Comparison of ENCODE assay signal across 10 mouse cellular contexts in genomic region chr12:85175087-85175675, GRCm38 (mm10). TPM values are rescaled to one million over a fixed set of nuclear protein-coding genes. Genes with fewer than 3 reads are reported as not detected.
A peak's percentile ranks its signal among the peaks of the same experiment; 100 is the strongest.
DNase-seq lines count a peak whose midpoint lies in the region; ATAC-seq and TF ChIP-seq lines count a peak whose summit lies in the region.
"Had no signal": no experiment of that assay in that cellular context is flagged by ENCODE, and none has a peak within 500 bp of the region (broad histone marks: within the 10 kb centered on the region; RNA-seq: fewer than 3 reads in every experiment).

No protein-coding gene starts in this region.

- peak; percentile 93 for DNase-seq in heart, adult 11 months
- no peak for DNase-seq in heart, postnatal 4 days
- peak; percentile 89 for DNase-seq in MN1 (ENCODE audit: low spot score)
- peak; percentile 18 for DNase-seq in hindbrain, embryonic 10.5 days (ENCODE audit: low spot score)
- no peak for DNase-seq in left cerebral cortex, adult 2 months (ENCODE audit: extremely low spot score in 1 of 2, low spot score in 2 of 2)
- no peak for DNase-seq in layer of hippocampus, adult 2 months (ENCODE audit: low spot score in 2 of 2)
- DNase-seq: layer of hippocampus, postnatal 36 days had no signal

- peak overlapping the region; percentile 46 for H3K4me3 ChIP-seq in hindbrain, embryonic 10.5 days
- H3K4me3 ChIP-seq in midbrain, embryonic 12.5 days = peak overlapping the region; percentile 31
- no peak overlapping the region for H3K4me3 ChIP-seq in left cerebral cortex, adult 2 months
- no peak overlapping the region; the same call in 1 of the 2 replicates for H3K4me3 ChIP-seq in layer of hippocampus, adult 2 months
- H3K4me3 ChIP-seq: erythroblast, embryonic 14.5 days had no signal

- ATAC-seq in midbrain, embryonic 12.5 days (ENCODE audit: low FRiP score, low read depth) = no peak
- no peak for ATAC-seq in inflammation-experienced regulatory T-cells, adult 6 months

- H3K27me3 ChIP-seq in hindbrain, embryonic 10.5 days (ENCODE audit: insufficient read depth, poor library complexity, severe bottlenecking) = peaks cover 56% of the 10 kb centered on the region
- peaks cover 32% of the 10 kb centered on the region for H3K27me3 ChIP-seq in midbrain, embryonic 12.5 days

- H3K36me3 ChIP-seq in hindbrain, embryonic 10.5 days = no peaks in the 10 kb centered on the region
- no peaks in the 10 kb centered on the region for H3K36me3 ChIP-seq in midbrain, embryonic 12.5 days

- intact Hi-C loops in left cerebral cortex, adult 2 months (cut with DNase I) = no loop called here

- no peaks in the 10 kb centered on the region for H3K9me3 ChIP-seq in hindbrain, embryonic 10.5 days
- H3K9me3 ChIP-seq in midbrain, embryonic 12.5 days = no peaks in the 10 kb centered on the region

- H3K4me1 ChIP-seq in hindbrain, embryonic 10.5 days (replicated peaks) = peaks cover 46% of the 10 kb centered on the region
- peaks cover 28% of the 10 kb centered on the region for H3K4me1 ChIP-seq in midbrain, embryonic 12.5 days

- peak overlapping the region; percentile 52 for H3K4me2 ChIP-seq in midbrain, embryonic 12.5 days (replicated peaks)

- H3K9ac ChIP-seq in midbrain, embryonic 12.5 days (replicated peaks) = no peak overlapping the region

- 47% methylated on average over 16 of the region's 16 CpGs for WGBS in hindbrain, embryonic 10.5 days
- 39% methylated on average over 16 of the region's 16 CpGs for WGBS in midbrain, embryonic 12.5 days

- H3K27ac ChIP-seq in hindbrain, embryonic 10.5 days = peak overlapping the region; percentile 63
- H3K27ac ChIP-seq in midbrain, embryonic 12.5 days (replicated peaks) = no peak overlapping the region
- no peak overlapping the region for H3K27ac ChIP-seq in left cerebral cortex, adult 2 months
- no peak overlapping the region for H3K27ac ChIP-seq in layer of hippocampus, adult 2 months

- no peak for TF ChIP-seq CTCF in left cerebral cortex, adult 2 months (IDR thresholded peaks at IDR 0.05)
- TF ChIP-seq CTCF in layer of hippocampus, adult 2 months (conservative IDR thresholded peaks at IDR 0.05) = no peak

RNA-seq across cellular contexts. Expression of gene Pgf, which starts 2.4 kb away (rescaled TPM):
- 1 to 10 TPM; 3.7 to 4.9 TPM for total RNA-seq in heart, postnatal 4 days (2021)
- polyA plus RNA-seq in hindbrain, embryonic 10.5 days (2016; fragmentation: Nextera tagmentation; extraction: Ambion mirVana) = 5.8 and 8.0 TPM in 2 replicates
- 5.7 and 6.2 TPM in 2 replicates for polyA plus RNA-seq in midbrain, embryonic 12.5 days (2016; fragmentation: Nextera tagmentation; extraction: Ambion mirVana)
- polyA plus RNA-seq in inflammation-experienced regulatory T-cells, adult 6 months (2017; shearing (Covaris generic)) = not detected
- total RNA-seq in left cerebral cortex, adult 2 months (2021) = 1 to 10 TPM; 2.6 TPM
- 1 to 10 TPM; 4.7 to 5.2 TPM for total RNA-seq in layer of hippocampus, adult 2 months (2021)
- polyA plus RNA-seq: erythroblast, embryonic 14.5 days had no signal

RNA-seq across cellular contexts. Expression of gene Rps6kl1, which starts 24.1 kb away (rescaled TPM):
- total RNA-seq in heart, postnatal 4 days (2021) = 1 to 10 TPM; 2.3 to 3.0 TPM
- polyA plus RNA-seq in hindbrain, embryonic 10.5 days (2016; fragmentation: Nextera tagmentation; extraction: Ambion mirVana) = 3.7 and 3.8 TPM in 2 replicates
- 5.4 and 6.1 TPM in 2 replicates for polyA plus RNA-seq in midbrain, embryonic 12.5 days (2016; fragmentation: Nextera tagmentation; extraction: Ambion mirVana)
- polyA plus RNA-seq in inflammation-experienced regulatory T-cells, adult 6 months (2017; shearing (Covaris generic)) = 1 to 10 TPM in 1 of 3 experiments, under 1 TPM in 2; 0.45 to 1.6 (median 0.72) TPM
- total RNA-seq in left cerebral cortex, adult 2 months (2021) = 10 to 100 TPM; 33.9 to 38.6 TPM
- total RNA-seq in layer of hippocampus, adult 2 months (2021) = 10 to 100 TPM; 39.0 to 40.0 TPM

RNA-seq across cellular contexts. Expression of gene Eif2b2, which starts 44.1 kb away (rescaled TPM):
- total RNA-seq in heart, postnatal 4 days (2021) = 10 to 100 TPM; 55.0 to 55.9 TPM
- polyA plus RNA-seq in hindbrain, embryonic 10.5 days (2016; fragmentation: Nextera tagmentation; extraction: Ambion mirVana) = 126 and 131 TPM in 2 replicates
- polyA plus RNA-seq in midbrain, embryonic 12.5 days (2016; fragmentation: Nextera tagmentation; extraction: Ambion mirVana) = 85.7 and 86.6 TPM in 2 replicates
- 10 to 100 TPM; 66.0 to 86.7 (median 71.7) TPM for polyA plus RNA-seq in inflammation-experienced regulatory T-cells, adult 6 months (2017; shearing (Covaris generic))
- total RNA-seq in left cerebral cortex, adult 2 months (2021) = 10 to 100 TPM; 58.5 to 74.0 TPM
- 10 to 100 TPM; 63.5 to 65.3 TPM for total RNA-seq in layer of hippocampus, adult 2 months (2021)

Comparison
In these comparisons a context has a peak if more than half of its experiments do, and no peak if none do; other contexts are left out.
1. DNase-seq: peak in heart, adult 11 months (single experiment), MN1 (single experiment) and hindbrain, embryonic 10.5 days (single experiment); none in heart, postnatal 4 days (single experiment), left cerebral cortex, adult 2 months (0 of 2) and layer of hippocampus, adult 2 months (0 of 2).
2. H3K4me3 ChIP-seq: peak in hindbrain, embryonic 10.5 days (single experiment) and midbrain, embryonic 12.5 days (single experiment); none in left cerebral cortex, adult 2 months (single experiment) and layer of hippocampus, adult 2 months (single experiment).
3. RNA of gene Rps6kl1, which starts 24.1 kb away (total RNA-seq): 39.0 to 40.0 TPM in layer of hippocampus, adult 2 months and 33.9 to 38.6 TPM in left cerebral cortex, adult 2 months; 2.3 to 3.0 TPM in heart, postnatal 4 days; every median in the first group is over 4 times any median in the second.